Mouse (Mus musculus) T-cell, adult 2 months (primary cell): Measurements from ENCODE around the gene Armh3.

Source experiments
- DNase-seq: peaks from one replicate; pipeline ENCODE4 v3.0.0; 2022; ENCODE audit warnings: low spot score

Gene Armh3

GRCm38 (mm10) chr19:45787450-45787849, 210.8 kb downstream of the Armh3 start:
- no peak for DNase-seq

GRCm38 (mm10) chr19:45785470-45785869, 212.8 kb downstream of the Armh3 start:
- no peak for DNase-seq

- no peak for DNase-seq
These were observed 214.2 kb downstream of the Armh3 start for GRCm38 (mm10) chr19:45783933-45784576.

- peak; percentile 99 for DNase-seq
These were observed 214.9 kb downstream of the Armh3 start, which contains the start of gene Mgea5 for GRCm38 (mm10) chr19:45783181-45783932. Gene Mgea5, minus strand, starts transcription at chr19:45783837.

GRCm38 (mm10) chr19:45782315-45783001, 215.8 kb downstream of the Armh3 start:
- DNase-seq = peak; percentile 62

GRCm38 (mm10) chr19:45781676-45782075, 216.6 kb downstream of the Armh3 start:
- DNase-seq = no peak

GRCm38 (mm10) chr19:45780350-45780915, 217.9 kb downstream of the Armh3 start:
- peak; percentile 27 for DNase-seq

GRCm38 (mm10) chr19:45775486-45775885, 222.8 kb downstream of the Armh3 start:
- no peak for DNase-seq

- no peak for DNase-seq
These were observed 226.8 kb downstream of the Armh3 start for GRCm38 (mm10) chr19:45771501-45771900.
